Mouse (Mus musculus): ENCODE data around the gene Dennd2c.

DNA sequence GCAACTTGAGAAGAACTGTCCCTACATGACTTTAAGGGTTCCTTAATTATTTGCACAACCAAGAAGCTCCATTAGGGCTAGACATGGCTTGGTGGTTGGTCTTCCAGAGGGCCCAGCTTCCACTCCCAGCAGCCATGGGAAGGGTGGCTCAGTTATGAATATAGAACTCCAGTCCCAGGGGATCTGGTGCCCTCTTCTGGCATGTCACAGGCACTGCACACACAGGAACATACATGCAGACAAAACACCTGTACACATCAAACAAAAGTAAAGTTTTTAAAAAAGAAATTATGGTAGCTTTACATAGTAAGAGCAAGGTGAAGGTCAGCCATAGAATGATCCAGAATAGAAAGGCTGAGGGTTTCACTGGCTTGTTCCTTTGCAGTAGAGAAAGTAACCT lies 51.4 kb downstream of the Dennd2c start:
- TF ChIP-seq CTCF (IDR thresholded peaks at IDR 0.05; ENCODE audit: insufficient read depth, low read depth, low read length), result no peak
- no peak for TF ChIP-seq POLR2A (IDR thresholded peaks at IDR 0.05; ENCODE audit: insufficient read depth, low read depth, low read length)
